In the genomic region with DNA sequence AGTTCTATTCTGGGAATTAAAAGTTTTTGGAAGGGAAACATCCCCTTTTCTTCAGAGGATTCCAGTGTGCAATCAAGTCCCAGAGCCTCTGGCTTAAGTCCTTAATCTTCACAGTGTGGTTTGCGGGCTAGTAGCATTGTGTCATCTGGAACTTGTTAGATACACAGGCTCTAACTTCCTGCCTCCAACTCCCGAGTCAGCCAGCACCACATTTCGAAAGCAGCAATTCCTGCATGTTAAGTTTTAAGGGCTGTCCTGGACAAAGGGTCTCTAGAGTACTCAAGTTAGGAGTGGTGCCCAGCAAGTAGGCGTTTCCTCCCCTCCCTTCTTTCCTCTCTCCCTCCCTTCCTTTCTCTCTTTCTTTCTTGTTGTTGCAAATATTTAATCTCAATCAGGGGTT, we compare ENCODE assay signal across 12 mouse cellular contexts. TPM values are rescaled to one million over a fixed set of nuclear protein-coding genes. Genes with fewer than 3 reads are reported as not detected.
A peak's percentile ranks its signal among the peaks of the same experiment; 100 is the strongest.
DNase-seq lines count a peak whose midpoint lies in the region; ATAC-seq and TF ChIP-seq lines count a peak whose summit lies in the region.
"Had no signal": no experiment of that assay in that cellular context is flagged by ENCODE, and none has a peak within 500 bp of the region (broad histone marks: within the 10 kb centered on the region; RNA-seq: fewer than 3 reads in every experiment).

No protein-coding gene starts in this region.

- no peak for TF ChIP-seq POLR2A in kidney, adult 2 months (IDR thresholded peaks at IDR 0.05; ENCODE audit: low read depth, low read length)

- no peak overlapping the region for H3K9ac ChIP-seq in heart, embryonic 13.5 days
- 0 out of 2 replicates have a peak overlapping the region, but pooled peaks have one; percentile 24 for H3K9ac ChIP-seq in lung, embryonic 16.5 days (ENCODE audit: low read length)
- H3K9ac ChIP-seq in intestine, embryonic 16.5 days (ENCODE audit: low read depth, low read length) = no peak overlapping the region
- no peak overlapping the region for H3K9ac ChIP-seq in liver, embryonic 11.5 days (ENCODE audit: low read depth, low read length)
- H3K9ac ChIP-seq: forebrain, embryonic 12.5 days; liver, embryonic 12.5 days; neural tube, embryonic 12.5 days had no signal

- no peaks in the 10 kb centered on the region for H3K27me3 ChIP-seq in heart, embryonic 13.5 days (replicated peaks)
- H3K27me3 ChIP-seq in lung, embryonic 16.5 days (ENCODE audit: control insufficient read depth, insufficient read depth, low read depth, low read length) = no peaks in the 10 kb centered on the region
- H3K27me3 ChIP-seq in intestine, embryonic 16.5 days (replicated peaks; ENCODE audit: control insufficient read depth, insufficient read depth, low read length) = no peaks in the 10 kb centered on the region
- no peaks in the 10 kb centered on the region for H3K27me3 ChIP-seq in liver, embryonic 11.5 days (replicated peaks; ENCODE audit: control insufficient read depth, insufficient read depth, low read length)
- no peaks in the 10 kb centered on the region for H3K27me3 ChIP-seq in kidney, adult 2 months (replicated peaks; ENCODE audit: control insufficient read depth, insufficient read depth, low read length)
- H3K27me3 ChIP-seq: forebrain, embryonic 12.5 days; liver, embryonic 12.5 days; neural tube, embryonic 12.5 days had no signal

- ATAC-seq in heart, embryonic 13.5 days (ENCODE audit: extremely low read depth, insufficient number of reproducible peaks, low FRiP score, low TSS enrichment) = no peak
- peak; percentile 73 for ATAC-seq in lung, embryonic 16.5 days (ENCODE audit: low read depth)
- no peak for ATAC-seq in intestine, embryonic 16.5 days
- no peak for ATAC-seq in liver, embryonic 11.5 days (replicated peaks; ENCODE audit: low FRiP score)
- ATAC-seq: liver, embryonic 12.5 days had no signal

- H3K27ac ChIP-seq in heart, embryonic 13.5 days (replicated peaks) = 0 out of 2 replicates have a peak overlapping the region, but pooled peaks have one; percentile 15
- H3K27ac ChIP-seq in lung, embryonic 16.5 days (ENCODE audit: low read length) = no peak overlapping the region
- no peak overlapping the region for H3K27ac ChIP-seq in intestine, embryonic 16.5 days (ENCODE audit: low read length)
- no peak overlapping the region for H3K27ac ChIP-seq in liver, embryonic 11.5 days (ENCODE audit: low read depth, low read length)
- no peak overlapping the region for H3K27ac ChIP-seq in kidney, adult 2 months (ENCODE audit: insufficient read depth, low read depth, low read length)
- H3K27ac ChIP-seq: forebrain, embryonic 12.5 days; liver, embryonic 12.5 days; neural tube, embryonic 12.5 days had no signal

- no peak overlapping the region for H3K4me2 ChIP-seq in heart, embryonic 13.5 days
- no peak overlapping the region for H3K4me2 ChIP-seq in lung, embryonic 16.5 days (ENCODE audit: low read depth, low read length)
- H3K4me2 ChIP-seq in intestine, embryonic 16.5 days (ENCODE audit: low read depth, low read length) = no peak overlapping the region
- no peak overlapping the region for H3K4me2 ChIP-seq in liver, embryonic 11.5 days
- H3K4me2 ChIP-seq: forebrain, embryonic 12.5 days; liver, embryonic 12.5 days; neural tube, embryonic 12.5 days had no signal

- peak; percentile 78 for DNase-seq in 416B (ENCODE audit: low read depth)
- peak; percentile 10 for DNase-seq in T-cell, adult 2 months (ENCODE audit: low spot score)
- no peak for DNase-seq in layer of hippocampus, adult 18-20 months (ENCODE audit: low spot score in 2 of 2)
- no peak for DNase-seq in liver, embryonic 11.5 days (ENCODE audit: low spot score)
- DNase-seq in kidney, adult 2 months = no peak
- DNase-seq: kidney, adult 18-20 months had no signal

- no peak overlapping the region for H3K4me3 ChIP-seq in heart, embryonic 13.5 days
- no peak overlapping the region for H3K4me3 ChIP-seq in lung, embryonic 16.5 days (ENCODE audit: low read length)
- no peak overlapping the region for H3K4me3 ChIP-seq in intestine, embryonic 16.5 days (ENCODE audit: low read length)
- no peak overlapping the region for H3K4me3 ChIP-seq in liver, embryonic 11.5 days (ENCODE audit: low read depth, low read length)
- H3K4me3 ChIP-seq in kidney, adult 2 months (ENCODE audit: insufficient read depth, low read depth, low read length) = no peak overlapping the region
- H3K4me3 ChIP-seq: forebrain, embryonic 12.5 days; liver, embryonic 12.5 days; neural tube, embryonic 12.5 days had no signal

- H3K9me3 ChIP-seq in heart, embryonic 13.5 days = no peaks in the 10 kb centered on the region
- no peaks in the 10 kb centered on the region for H3K9me3 ChIP-seq in lung, embryonic 16.5 days (ENCODE audit: control insufficient read depth, low read length)
- H3K9me3 ChIP-seq in intestine, embryonic 16.5 days (ENCODE audit: control insufficient read depth, low read length) = no peaks in the 10 kb centered on the region
- H3K9me3 ChIP-seq in liver, embryonic 11.5 days (ENCODE audit: control insufficient read depth, low read length) = no peaks in the 10 kb centered on the region
- H3K9me3 ChIP-seq: forebrain, embryonic 12.5 days; liver, embryonic 12.5 days; neural tube, embryonic 12.5 days had no signal

- WGBS in heart, embryonic 13.5 days = 31% methylated on average over 4 of the region's 4 CpGs
- WGBS in lung, embryonic 16.5 days = 14% methylated on average over 4 of the region's 4 CpGs
- 48% methylated on average over 4 of the region's 4 CpGs for WGBS in intestine, embryonic 16.5 days
- WGBS in liver, embryonic 11.5 days = 23% methylated on average over 4 of the region's 4 CpGs
- WGBS in kidney, adult 2 months = 34% methylated on average over 4 of the region's 4 CpGs

- H3K36me3 ChIP-seq in heart, embryonic 13.5 days = no peaks in the 10 kb centered on the region
- no peaks in the 10 kb centered on the region for H3K36me3 ChIP-seq in lung, embryonic 16.5 days (ENCODE audit: control insufficient read depth, insufficient read depth, low read length)
- no peaks in the 10 kb centered on the region for H3K36me3 ChIP-seq in intestine, embryonic 16.5 days (ENCODE audit: control insufficient read depth, insufficient read depth, low read length)
- no peaks in the 10 kb centered on the region for H3K36me3 ChIP-seq in liver, embryonic 11.5 days (ENCODE audit: control insufficient read depth, insufficient read depth, low read length)
- no peaks in the 10 kb centered on the region for H3K36me3 ChIP-seq in kidney, adult 2 months (ENCODE audit: control insufficient read depth, insufficient read depth, low read length)
- H3K36me3 ChIP-seq: forebrain, embryonic 12.5 days; liver, embryonic 12.5 days; neural tube, embryonic 12.5 days had no signal

- no peak for TF ChIP-seq CTCF in kidney, adult 2 months (conservative IDR thresholded peaks at IDR 0.05; ENCODE audit: insufficient read depth, insufficient read length, low read depth, low read length)

- peaks cover 8% of the 10 kb centered on the region; the same call in 1 of the 2 replicates for H3K4me1 ChIP-seq in heart, embryonic 13.5 days
- H3K4me1 ChIP-seq in lung, embryonic 16.5 days (replicated peaks; ENCODE audit: control insufficient read depth, insufficient read depth, low read length) = 0 out of 2 replicates have a peak, but pooled peaks cover 4% of the 10 kb centered on the region
- no peaks in the 10 kb centered on the region for H3K4me1 ChIP-seq in intestine, embryonic 16.5 days (ENCODE audit: control insufficient read depth, insufficient read depth, low read length)
- no peaks in the 10 kb centered on the region for H3K4me1 ChIP-seq in liver, embryonic 11.5 days (replicated peaks; ENCODE audit: control insufficient read depth, insufficient read depth, low read length)
- peaks cover 3% of the 10 kb centered on the region; the same call in 1 of the 2 replicates for H3K4me1 ChIP-seq in kidney, adult 2 months (ENCODE audit: control insufficient read depth, insufficient read depth, low read length)
- H3K4me1 ChIP-seq: forebrain, embryonic 12.5 days; neural tube, embryonic 12.5 days had no signal

RNA-seq across cellular contexts. Expression of gene Dnah6, which starts 7.0 kb away (rescaled TPM):
- polyA plus RNA-seq in heart, embryonic 13.5 days (2015; fragmentation: Nextera tagmentation; extraction: Ambion mirVana) = 0.08 TPM in 2 replicates
- 0.54 and 0.78 TPM in 2 replicates for polyA plus RNA-seq in lung, embryonic 16.5 days (2015; fragmentation: Nextera tagmentation; extraction: Ambion mirVana)
- total RNA-seq in layer of hippocampus, adult 18-20 months (2021) = 1 to 10 TPM in 1 of 2 experiments, under 1 TPM in 1; 0.76 to 1.1 TPM
- polyA plus RNA-seq in intestine, embryonic 16.5 days (2015; fragmentation: Nextera tagmentation; extraction: Ambion mirVana) = 0.04 and 0.05 TPM in 2 replicates
- polyA plus RNA-seq in liver, embryonic 11.5 days (2014; fragmentation: Nextera tagmentation; extraction: Ambion mirVana) = 0.01 and 0.03 TPM in 2 replicates
- polyA plus RNA-seq in kidney, adult 2 months (2012; rRNA removed) = 0.03 TPM in 2 replicates

RNA-seq across cellular contexts. Expression of gene Suclg1, which starts 19.8 kb away (rescaled TPM):
- polyA plus RNA-seq in heart, embryonic 13.5 days (2015; fragmentation: Nextera tagmentation; extraction: Ambion mirVana) = 250 and 271 TPM in 2 replicates
- polyA plus RNA-seq in lung, embryonic 16.5 days (2015; fragmentation: Nextera tagmentation; extraction: Ambion mirVana) = 148 and 151 TPM in 2 replicates
- 100 to 1,000 TPM; 136 to 147 TPM for total RNA-seq in layer of hippocampus, adult 18-20 months (2021)
- 371 and 392 TPM in 2 replicates for polyA plus RNA-seq in intestine, embryonic 16.5 days (2015; fragmentation: Nextera tagmentation; extraction: Ambion mirVana)
- 188 and 206 TPM in 2 replicates for polyA plus RNA-seq in liver, embryonic 11.5 days (2014; fragmentation: Nextera tagmentation; extraction: Ambion mirVana)
- polyA plus RNA-seq in kidney, adult 2 months (2012; rRNA removed) = 328 and 349 TPM in 2 replicates

Comparison
In these comparisons a context has a peak if more than half of its experiments do, and no peak if none do; other contexts are left out.
1. DNase-seq: peak in 416B (single experiment) and T-cell, adult 2 months (single experiment); none in layer of hippocampus, adult 18-20 months (0 of 2), liver, embryonic 11.5 days (single experiment) and kidney, adult 2 months (single experiment).